Mouse (Mus musculus) cerebellum, postnatal 14 days (tissue): ENCODE results near the gene Lin7a.

Experiments
- DNase-seq, 2 experiments: peaks; one replicate each; pipeline ENCODE4 v3.0.0; 2021; ENCODE audit warnings: mixed read lengths in 2 of 2

The Lin7a gene

GRCm38 (mm10) chr10:107253191-107253965 lies 18.1 kb upstream of the Lin7a start:
- DNase-seq: no peak

GRCm38 (mm10) chr10:107254656-107255055 lies 16.8 kb upstream of the Lin7a start:
- DNase-seq: no peak

- DNase-seq: no peak
These were observed 16.0 kb upstream of the Lin7a start for GRCm38 (mm10) chr10:107255351-107256050.

- DNase-seq: no peak
These were observed 15.0 kb upstream of the Lin7a start for GRCm38 (mm10) chr10:107256451-107256960.

- peak; percentile 13 to 43 for DNase-seq
These were observed 11.1 kb upstream of the Lin7a start for GRCm38 (mm10) chr10:107260428-107260827.

- peak; percentile 70 to 77 for DNase-seq
These were observed 781 bp downstream of the Lin7a start for GRCm38 (mm10) chr10:107272131-107272803.

- DNase-seq: peak; percentile 60 to 72
These were observed 1.3 kb downstream of the Lin7a start for GRCm38 (mm10) chr10:107272804-107273145.

- peak; percentile 68 to 69 for DNase-seq
These were observed 2.4 kb downstream of the Lin7a start for GRCm38 (mm10) chr10:107273848-107274247.

GRCm38 (mm10) chr10:107274785-107275184 lies 3.3 kb downstream of the Lin7a start:
- DNase-seq: peak; percentile 55 to 57

GRCm38 (mm10) chr10:107276647-107277046 lies 5.2 kb downstream of the Lin7a start:
- DNase-seq: no peak

- DNase-seq: peak; percentile 58 to 78
These were observed 22.6 kb downstream of the Lin7a start for GRCm38 (mm10) chr10:107293934-107294664.

GRCm38 (mm10) chr10:107300587-107301248 lies 29.2 kb downstream of the Lin7a start:
- no peak for DNase-seq

GRCm38 (mm10) chr10:107310964-107311490 lies 39.5 kb downstream of the Lin7a start:
- no peak for DNase-seq

- no peak for DNase-seq
These were observed 41.1 kb downstream of the Lin7a start for GRCm38 (mm10) chr10:107312609-107313008.

GRCm38 (mm10) chr10:107313395-107313794 lies 41.9 kb downstream of the Lin7a start:
- DNase-seq: no peak

GRCm38 (mm10) chr10:107315251-107315650 lies 43.8 kb downstream of the Lin7a start:
- DNase-seq: no peak

- no peak for DNase-seq
These were observed 44.2 kb downstream of the Lin7a start for GRCm38 (mm10) chr10:107315681-107316080.

- no peak for DNase-seq
These were observed 44.6 kb downstream of the Lin7a start for GRCm38 (mm10) chr10:107316100-107316499.

- DNase-seq: no peak
These were observed 48.2 kb downstream of the Lin7a start for GRCm38 (mm10) chr10:107319648-107320047.

- DNase-seq: no peak
These were observed 52.4 kb downstream of the Lin7a start for GRCm38 (mm10) chr10:107323865-107324264.

- DNase-seq: no peak
These were observed 54.1 kb downstream of the Lin7a start for GRCm38 (mm10) chr10:107325558-107325957.

GRCm38 (mm10) chr10:107339524-107339923 lies 68.0 kb downstream of the Lin7a start:
- no peak for DNase-seq
